Mouse (Mus musculus): ENCODE measurements around the gene Prg2. TPM values are rescaled to one million over a fixed set of nuclear protein-coding genes. Genes with fewer than 3 reads are reported as not detected.
A peak's percentile ranks its signal among the peaks of the same experiment; 100 is the strongest.

Gene Prg2
- not detected for total RNA-seq (2021)
- long read RNA-seq, experiment 1, result 0 reads
- long read RNA-seq, experiment 2, result 0 reads

GRCm38 (mm10) chr2:84980188-84980587 is at the start of gene Prg2:
TSS of gene Prg2 (plus strand) at chr2:84980461.
- intact Hi-C loops (cut with DNase I), result no loop called here
- no peak for TF ChIP-seq CTCF (IDR thresholded peaks at IDR 0.05)
- no peak for DNase-seq
- H3K4me3 ChIP-seq, result no peak within 1 kb of the TSS
- no peak within 1 kb of the TSS for H3K27ac ChIP-seq

- peak overlapping the region; percentile 4; the same call in 1 of the 2 replicates for H3K27ac ChIP-seq
- TF ChIP-seq CTCF (IDR thresholded peaks at IDR 0.05), result no peak
- intact Hi-C loops (cut with DNase I), result no loop called here
These were observed 46.1 kb upstream of the Prg2 start for GRCm38 (mm10) chr2:84933992-84934648.

GRCm38 (mm10) chr2:84934649-84935007 is 45.6 kb upstream of the Prg2 start:
- TF ChIP-seq CTCF (IDR thresholded peaks at IDR 0.05), result no peak
- Histone ChIP-seq H3K27ac (peak overlapping the region; percentile 4; the same call in 1 of the 2 replicates), H3K4me3 (no peak overlapping the region)
- intact Hi-C loops (cut with DNase I), result no loop called here
- DNase-seq, result no peak

More at GRCm38 (mm10) chr2:84933992-84934648, 46.1 kb upstream of the Prg2 start:
- no peak for DNase-seq
- no peak overlapping the region for H3K4me3 ChIP-seq

GRCm38 (mm10) chr2:84935065-84935464 is 45.2 kb upstream of the Prg2 start:
- no peak overlapping the region for H3K27ac ChIP-seq
- intact Hi-C loops (cut with DNase I), result no loop called here
- no peak for TF ChIP-seq CTCF (IDR thresholded peaks at IDR 0.05)
- no peak overlapping the region for H3K4me3 ChIP-seq
- no peak for DNase-seq

- intact Hi-C loops (cut with DNase I), result no loop called here
- DNase-seq, result peak; percentile 91
- no peak for TF ChIP-seq CTCF (IDR thresholded peaks at IDR 0.05)
- Histone ChIP-seq H3K4me3 (peak within 1 kb of the TSS; percentile 73), H3K27ac (peak within 1 kb of the TSS; percentile 87)
These were observed 43.5 kb upstream of the Prg2 start, which contains the start of gene Slc43a3 for GRCm38 (mm10) chr2:84936474-84937429. TSS of gene Slc43a3 (plus strand) at chr2:84936579.

GRCm38 (mm10) chr2:84937491-84938150 is 42.6 kb upstream of the Prg2 start:
- TF ChIP-seq CTCF (IDR thresholded peaks at IDR 0.05), result no peak
- intact Hi-C loops (cut with DNase I), result no loop called here

GRCm38 (mm10) chr2:84938249-84938946 is 41.9 kb upstream of the Prg2 start:
- intact Hi-C loops (cut with DNase I), result no loop called here
- peak overlapping the region; percentile 73 for H3K4me3 ChIP-seq
- H3K27ac ChIP-seq, result peak overlapping the region; percentile 87

More at GRCm38 (mm10) chr2:84937491-84938150, 42.6 kb upstream of the Prg2 start:
- no peak for DNase-seq
- Histone ChIP-seq H3K27ac (peak overlapping the region; percentile 87), H3K4me3 (peak overlapping the region; percentile 73)

GRCm38 (mm10) chr2:84939306-84939705 is 41.0 kb upstream of the Prg2 start:
- Histone ChIP-seq H3K27ac (no peak overlapping the region), H3K4me3 (peak overlapping the region; percentile 73)
- no peak for TF ChIP-seq CTCF (IDR thresholded peaks at IDR 0.05)
- no peak for DNase-seq
- intact Hi-C loops (cut with DNase I), result no loop called here

More at GRCm38 (mm10) chr2:84938249-84938946, 41.9 kb upstream of the Prg2 start:
- TF ChIP-seq CTCF (IDR thresholded peaks at IDR 0.05), result no peak
- DNase-seq, result peak; percentile 56

GRCm38 (mm10) chr2:84939711-84940110 is 40.5 kb upstream of the Prg2 start:
- Histone ChIP-seq H3K27ac (no peak overlapping the region), H3K4me3 (peak overlapping the region; percentile 73)
- intact Hi-C loops (cut with DNase I), result no loop called here
- no peak for TF ChIP-seq CTCF (IDR thresholded peaks at IDR 0.05)
- DNase-seq, result no peak

- DNase-seq, result no peak
- Histone ChIP-seq H3K4me3 (no peak overlapping the region), H3K27ac (peak overlapping the region; percentile 68)
- no peak for TF ChIP-seq CTCF (IDR thresholded peaks at IDR 0.05)
- intact Hi-C loops (cut with DNase I), result no loop called here
These were observed 38.9 kb upstream of the Prg2 start for GRCm38 (mm10) chr2:84941332-84941731.

GRCm38 (mm10) chr2:84941795-84942194 is 38.5 kb upstream of the Prg2 start:
- no peak for DNase-seq
- Histone ChIP-seq H3K27ac (peak overlapping the region; percentile 68), H3K4me3 (no peak overlapping the region)
- TF ChIP-seq CTCF (IDR thresholded peaks at IDR 0.05), result no peak
- intact Hi-C loops (cut with DNase I), result no loop called here
